Mouse (Mus musculus) left cerebral cortex, postnatal 4 days (tissue): ENCODE data around the gene Fut1. TPM values are rescaled to one million over a fixed set of nuclear protein-coding genes. Genes with fewer than 3 reads are reported as not detected.

Source experiments
- DNase-seq: peaks from one replicate; pipeline ENCODE4 v3.0.0-alpha.2; 2022
- intact Hi-C: fragments of 180-260 bp; cut with DNase I; formaldehyde crosslinking; loops from one replicate; pipeline ENCODE4 v1.15.1; 2025
- total RNA-seq, 2 experiments: library from RNA; stranded (reverse); gene quantifications; 2 replicates each; pipeline ENCODE4 v1.2.3; 2021

Fut1 gene
- total RNA-seq, 2 experiments from 2014 or later: 0.14 TPM; not detected in 1

- intact Hi-C loops: no loop called here
- DNase-seq: no peak
Measured at GRCm38 (mm10) chr7:45665303-45666138, 48.4 kb downstream of the Fut1 start.

GRCm38 (mm10) chr7:45666161-45666560 is 49.1 kb downstream of the Fut1 start, which contains the start of gene Fut2:
Fut2 (minus strand) TSS chr7:45666394.
- intact Hi-C loops: no loop called here
- DNase-seq: no peak

- intact Hi-C loops: no loop called here
- DNase-seq: no peak
Measured at GRCm38 (mm10) chr7:45667761-45668160, 50.7 kb downstream of the Fut1 start.

GRCm38 (mm10) chr7:45668921-45669320 is 51.8 kb downstream of the Fut1 start:
- no peak for DNase-seq
- intact Hi-C loops: no loop called here

Other genes with a start within 250 kb of the Fut1 start
- 10 to 100 TPM; 60.4 to 68.3 TPM for gene Lin7b, start 246.7 kb upstream of the Fut1 start, total RNA-seq
- gene Snrnp70, start 221.5 kb upstream of the Fut1 start, total RNA-seq: 100 to 1,000 TPM; 453 to 460 TPM
- under 1 TPM in 1 of 2 experiments, not detected in 1; 0.16 TPM for gene Kcna7, start 211.6 kb upstream of the Fut1 start, total RNA-seq
- under 1 TPM in 1 of 2 experiments, not detected in 1; 0.30 TPM for gene Ntf5, start 203.6 kb upstream of the Fut1 start, total RNA-seq
- gene Lhb, start 196.5 kb upstream of the Fut1 start, total RNA-seq: not detected
- 10 to 100 TPM; 17.8 to 18.7 TPM for gene Gys1, start 182.4 kb upstream of the Fut1 start, total RNA-seq
- 10 to 100 TPM; 54.2 to 60.3 TPM for gene Ruvbl2, start 179.2 kb upstream of the Fut1 start, total RNA-seq
- gene Ftl1, start 157.4 kb upstream of the Fut1 start, total RNA-seq: 100 to 1,000 TPM; 708 to 725 TPM
- 100 to 1,000 TPM; 116 to 119 TPM for gene Bax, start 150.4 kb upstream of the Fut1 start, total RNA-seq
- gene Tulp2, start 135.4 kb upstream of the Fut1 start, total RNA-seq: under 1 TPM; 0.22 to 0.24 TPM
- gene Gm45808, start 130.5 kb upstream of the Fut1 start, total RNA-seq: not detected
- gene Dhdh, start 128.5 kb upstream of the Fut1 start, total RNA-seq: 1 to 10 TPM; 2.6 to 3.2 TPM
- gene Nucb1, start 106.9 kb upstream of the Fut1 start, total RNA-seq: 100 to 1,000 TPM; 110 to 116 TPM
- 10 to 100 TPM; 19.0 to 24.6 TPM for gene Ppp1r15a, start 91.0 kb upstream of the Fut1 start, total RNA-seq
- 1 to 10 TPM in 1 of 2 experiments, under 1 TPM in 1; 0.90 to 2.7 TPM for gene Plekha4, start 91.0 kb upstream of the Fut1 start, total RNA-seq
- gene Hsd17b14, start 62.4 kb upstream of the Fut1 start, total RNA-seq: not detected
- gene Bcat2, start 47.1 kb upstream of the Fut1 start, total RNA-seq: 10 to 100 TPM; 22.9 to 25.3 TPM
- gene Fgf21, start 1.8 kb upstream of the Fut1 start, total RNA-seq: not detected
- gene Izumo1, start 4.5 kb downstream of the Fut1 start, total RNA-seq: under 1 TPM in 1 of 2 experiments, not detected in 1; 0.20 TPM
- 10 to 100 TPM; 23.5 to 25.1 TPM for gene Rasip1, start 10.2 kb downstream of the Fut1 start, total RNA-seq
- gene Mamstr, start 22.7 kb downstream of the Fut1 start, total RNA-seq: 1 to 10 TPM; 1.7 to 2.6 TPM
- not detected for gene Fut2, start 49.1 kb downstream of the Fut1 start, total RNA-seq
- gene Ntn5, start 66.7 kb downstream of the Fut1 start, total RNA-seq: under 1 TPM in 1 of 2 experiments, not detected in 1; 0.34 TPM
- gene Sec1, start 77.1 kb downstream of the Fut1 start, total RNA-seq: under 1 TPM; 0.18 to 0.20 TPM
- gene Car11, start 82.6 kb downstream of the Fut1 start, total RNA-seq: 100 to 1,000 TPM; 136 to 144 TPM
- gene Dbp, start 87.8 kb downstream of the Fut1 start, total RNA-seq: 10 to 100 TPM; 19.1 to 22.2 TPM
- 100 to 1,000 TPM; 640 to 672 TPM for gene Rpl18, start 98.2 kb downstream of the Fut1 start, total RNA-seq
- gene Sphk2, start 100.7 kb downstream of the Fut1 start, total RNA-seq: 10 to 100 TPM; 23.6 to 24.6 TPM
- gene Fam83e, start 103.9 kb downstream of the Fut1 start, total RNA-seq: 1 to 10 TPM in 1 of 2 experiments, under 1 TPM in 1; 0.62 to 1.1 TPM
- gene Spaca4, start 108.5 kb downstream of the Fut1 start, total RNA-seq: not detected
- 100 to 1,000 TPM; 304 to 352 TPM for gene Lmtk3, start 166.4 kb downstream of the Fut1 start, total RNA-seq
- gene Sult2b1, start 167.4 kb downstream of the Fut1 start, total RNA-seq: 1 to 10 TPM; 4.9 to 5.5 TPM
- gene Cyth2, start 197.3 kb downstream of the Fut1 start, total RNA-seq: 100 to 1,000 TPM; 249 TPM
- gene Kcnj14, start 207.5 kb downstream of the Fut1 start, total RNA-seq: 1 to 10 TPM; 1.6 to 2.1 TPM
- gene Grwd1, start 213.7 kb downstream of the Fut1 start, total RNA-seq: 10 to 100 TPM; 31.8 to 35.5 TPM